9 mouse cellular contexts compared by ENCODE assay signal in the genomic region with DNA sequence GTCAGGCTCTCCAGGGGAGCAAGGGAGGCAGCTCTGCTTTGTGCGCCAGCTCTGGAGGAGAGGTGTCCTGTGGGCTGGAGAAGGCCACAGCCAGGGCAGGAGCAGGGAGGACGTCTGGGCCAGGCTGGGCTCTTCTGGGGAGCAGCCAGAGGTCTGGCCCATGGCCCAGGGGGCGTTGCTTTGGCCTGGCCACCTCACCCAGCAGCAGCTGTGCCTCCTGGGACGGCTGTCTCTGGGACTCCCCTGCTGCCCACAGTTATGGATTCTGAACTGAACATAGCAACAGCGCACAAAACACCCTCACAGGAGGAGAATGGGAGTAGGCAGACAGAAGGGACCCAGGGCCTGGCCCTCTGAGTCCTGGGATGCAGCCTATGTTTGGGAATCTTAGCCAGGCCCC.
DNase-seq lines count a peak whose midpoint lies in the region; ATAC-seq and TF ChIP-seq lines count a peak whose summit lies in the region.
"Had no signal": no experiment of that assay in that cellular context is flagged by ENCODE, and none has a peak within 500 bp of the region (broad histone marks: within the 10 kb centered on the region; RNA-seq: fewer than 3 reads in every experiment).

No protein-coding gene starts in this region.

- H3K4me1 ChIP-seq in embryonic facial prominence, embryonic 12.5 days: peaks cover 31% of the 10 kb centered on the region
- 0 out of 2 replicates have a peak, but pooled peaks cover 6% of the 10 kb centered on the region for H3K4me1 ChIP-seq in heart, postnatal 0 days (ENCODE audit: control insufficient read depth, insufficient read depth)
- H3K4me1 ChIP-seq in limb, embryonic 14.5 days (ENCODE audit: control insufficient read depth, insufficient read depth, low read length): peaks cover 29% of the 10 kb centered on the region

- TF ChIP-seq POLR2A in limb, embryonic 14.5 days (IDR thresholded peaks at IDR 0.05; ENCODE audit: borderline replicate concordance, extremely low read depth, insufficient read depth, insufficient read length): no peak

- WGBS in embryonic facial prominence, embryonic 12.5 days: 48% methylated on average over 5 of the region's 5 CpGs
- 26% methylated on average over 5 of the region's 5 CpGs for WGBS in heart, postnatal 0 days
- WGBS in limb, embryonic 14.5 days: 59% methylated on average over 5 of the region's 5 CpGs

- H3K27ac ChIP-seq in embryonic facial prominence, embryonic 12.5 days: 0 out of 2 replicates have a peak overlapping the region, but pooled peaks have one; percentile 26
- peak overlapping the region; percentile 75 for H3K27ac ChIP-seq in heart, postnatal 0 days (ENCODE audit: low read depth)
- H3K27ac ChIP-seq in limb, embryonic 14.5 days (replicated peaks; ENCODE audit: low read depth, low read length): peak overlapping the region; percentile 15

- TF ChIP-seq CTCF in heart, postnatal 0 days (IDR thresholded peaks at IDR 0.05; ENCODE audit: low read depth): no peak

- no peak overlapping the region for H3K4me2 ChIP-seq in embryonic facial prominence, embryonic 12.5 days (replicated peaks)
- H3K4me2 ChIP-seq in heart, postnatal 0 days (ENCODE audit: low read depth, low read length): no peak overlapping the region
- no peak overlapping the region for H3K4me2 ChIP-seq in limb, embryonic 14.5 days (replicated peaks; ENCODE audit: low read depth, low read length, severe bottlenecking)

- ATAC-seq in embryonic facial prominence, embryonic 12.5 days (ENCODE audit: insufficient number of reproducible peaks, insufficient read depth, low FRiP score, low TSS enrichment): no peak; the same call in 1 of the 2 replicates
- peak; percentile 94 for ATAC-seq in heart, postnatal 0 days (ENCODE audit: insufficient read depth, low read depth)
- ATAC-seq in limb, embryonic 14.5 days (ENCODE audit: low FRiP score, low read depth): peak; percentile 61; the same call in 1 of the 2 replicates
- no peak for ATAC-seq in activated CD4-positive, CD25-positive, alpha-beta regulatory T cell, adult 4 months

- no peak overlapping the region for H3K4me3 ChIP-seq in embryonic facial prominence, embryonic 12.5 days
- no peak overlapping the region for H3K4me3 ChIP-seq in heart, postnatal 0 days (ENCODE audit: low read depth, low read length)
- H3K4me3 ChIP-seq in limb, embryonic 14.5 days (replicated peaks; ENCODE audit: low read length): no peak overlapping the region

- peak; percentile 34 for DNase-seq in embryo, embryonic 10 days (ENCODE audit: low spot score)
- no peak for DNase-seq in embryo, embryonic 11 days
- peak; percentile 58 for DNase-seq in 3134 (ENCODE audit: extremely low read depth, insufficient read length, low spot score)
- peak; percentile 75 for DNase-seq in heart, postnatal 0 days (ENCODE audit: low spot score)
- DNase-seq in limb, embryonic 14.5 days (ENCODE audit: low spot score): no peak
- DNase-seq in retina, embryonic 14.5 days (ENCODE audit: low spot score): no peak

- H3K9me3 ChIP-seq in embryonic facial prominence, embryonic 12.5 days: no peaks in the 10 kb centered on the region
- no peaks in the 10 kb centered on the region for H3K9me3 ChIP-seq in heart, postnatal 0 days (replicated peaks; ENCODE audit: control insufficient read depth, low read length)
- no peaks in the 10 kb centered on the region for H3K9me3 ChIP-seq in limb, embryonic 14.5 days (ENCODE audit: control insufficient read depth, low read length)

- no peak overlapping the region for H3K9ac ChIP-seq in embryonic facial prominence, embryonic 12.5 days
- peak overlapping the region; percentile 42; the same call in 1 of the 2 replicates for H3K9ac ChIP-seq in heart, postnatal 0 days (replicated peaks; ENCODE audit: low read depth, low read length)
- no peak overlapping the region for H3K9ac ChIP-seq in limb, embryonic 14.5 days (ENCODE audit: low read depth, low read length, severe bottlenecking)

- no peak for TF ChIP-seq EP300 in heart, postnatal 0 days (IDR thresholded peaks at IDR 0.05; ENCODE audit: low read depth)

- H3K36me3 ChIP-seq in embryonic facial prominence, embryonic 12.5 days: no peaks in the 10 kb centered on the region
- no peaks in the 10 kb centered on the region for H3K36me3 ChIP-seq in heart, postnatal 0 days (replicated peaks; ENCODE audit: control insufficient read depth, insufficient read depth, low read length)
- H3K36me3 ChIP-seq in limb, embryonic 14.5 days (ENCODE audit: control insufficient read depth, insufficient read depth, low read length): no peaks in the 10 kb centered on the region

- no peaks in the 10 kb centered on the region for H3K27me3 ChIP-seq in embryonic facial prominence, embryonic 12.5 days
- H3K27me3 ChIP-seq in heart, postnatal 0 days (ENCODE audit: control insufficient read depth, insufficient read depth, low read length): no peaks in the 10 kb centered on the region
- H3K27me3 ChIP-seq in limb, embryonic 14.5 days (ENCODE audit: control insufficient read depth, insufficient read depth, low read length): no peaks in the 10 kb centered on the region
- H3K27me3 ChIP-seq: CH12.LX had no signal

Comparison
In these comparisons a context has a peak if more than half of its experiments do, and no peak if none do; other contexts are left out.
1. DNase-seq: peak in embryo, embryonic 10 days (single experiment), 3134 (single experiment) and heart, postnatal 0 days (single experiment); none in embryo, embryonic 11 days (single experiment), limb, embryonic 14.5 days (single experiment) and retina, embryonic 14.5 days (single experiment).
2. ATAC-seq: peak in heart, postnatal 0 days (single experiment) and limb, embryonic 14.5 days (single experiment); none in embryonic facial prominence, embryonic 12.5 days (single experiment) and activated CD4-positive, CD25-positive, alpha-beta regulatory T cell, adult 4 months (single experiment).
3. H3K27ac ChIP-seq: peak in every context shown above with its lines; median percentile 75 in heart, postnatal 0 days; 26 in embryonic facial prominence, embryonic 12.5 days; 15 in limb, embryonic 14.5 days.